Mouse (Mus musculus): ENCODE results near the gene Rnf150. TPM values are rescaled to one million over a fixed set of nuclear protein-coding genes. Genes with fewer than 3 reads are reported as not detected.

Gene Rnf150
- polyA plus RNA-seq, 1 experiment from 2014 or later: 3.1 TPM

DNA sequence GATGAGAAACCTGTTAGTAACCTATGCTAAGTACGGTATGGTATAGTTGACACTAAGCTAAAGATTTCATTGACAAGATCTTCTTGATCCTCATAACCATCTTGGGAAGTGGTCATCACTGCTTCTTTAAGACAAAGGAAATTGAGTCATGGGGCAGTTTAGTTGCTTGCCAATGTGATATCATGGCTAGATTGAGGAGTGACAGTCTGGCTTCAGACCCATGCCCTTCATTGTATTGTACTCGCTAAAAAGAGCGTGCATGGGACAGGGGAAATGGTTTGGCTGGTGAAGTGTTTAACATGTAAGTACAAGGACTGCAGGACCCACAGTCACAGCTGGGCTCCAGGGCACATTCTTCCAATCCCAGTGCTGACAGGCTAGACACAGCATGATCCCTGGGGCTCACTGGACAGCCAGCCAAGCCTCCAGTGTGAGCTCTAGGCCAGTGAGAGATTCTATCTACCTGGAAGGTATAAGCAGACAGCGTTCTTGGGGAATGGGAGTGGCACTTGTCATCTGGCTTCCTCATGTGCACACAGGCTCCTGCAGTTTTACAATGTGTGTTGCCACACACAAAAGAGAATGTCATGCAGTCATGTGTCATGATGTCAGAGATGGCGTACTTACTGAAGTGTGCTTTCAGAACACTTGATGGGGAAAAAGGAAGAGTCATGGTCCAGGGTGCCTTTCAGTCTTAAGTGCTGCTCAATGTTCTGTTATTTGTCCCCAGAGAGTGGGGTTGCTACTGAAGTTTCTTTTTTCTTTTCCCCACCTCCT lies 54.6 kb downstream of the Rnf150 start:
- 77% methylated on average over 5 of the region's 5 CpGs for whole genome bisulfite sequencing
- no peak for ATAC-seq (ENCODE audit: insufficient number of reproducible peaks, insufficient read depth, low FRiP score, low TSS enrichment)

DNA sequence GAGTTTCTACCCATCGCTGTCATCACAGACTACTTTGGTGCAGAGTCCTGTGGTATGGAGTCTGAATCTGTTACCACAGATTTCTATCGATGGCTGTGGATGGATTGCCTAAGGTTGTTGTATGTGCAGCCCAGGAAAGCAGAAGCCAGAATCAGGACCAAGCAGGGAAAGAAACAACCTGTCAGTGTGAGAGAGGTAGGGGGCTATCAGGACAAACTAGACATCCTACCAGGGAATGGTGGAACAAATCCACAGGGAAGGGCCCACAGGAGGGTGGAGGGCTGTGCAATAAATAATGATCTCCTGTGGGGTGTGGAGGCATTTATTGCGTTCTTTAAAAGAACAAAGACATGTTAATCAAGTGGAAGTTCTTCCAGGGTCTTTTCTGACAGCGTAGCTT lies 56.5 kb downstream of the Rnf150 start:
- H3K9ac ChIP-seq: no peak overlapping the region
- H3K4me3 ChIP-seq: no peak overlapping the region
- no peaks in the 10 kb centered on the region for H3K27me3 ChIP-seq
- no peak overlapping the region for H3K4me2 ChIP-seq (replicated peaks)
- WGBS: 76% methylated on average over 4 of the region's 4 CpGs
- H3K36me3 ChIP-seq: no peaks in the 10 kb centered on the region
- H3K4me1 ChIP-seq: no peaks in the 10 kb centered on the region
- H3K9me3 ChIP-seq: no peaks in the 10 kb centered on the region
- no peak for ATAC-seq (ENCODE audit: insufficient number of reproducible peaks, insufficient read depth, low FRiP score, low TSS enrichment)
- H3K27ac ChIP-seq: no peak overlapping the region

More for the DNA sequence above, 54.6 kb downstream of the Rnf150 start:
- Histone ChIP-seq H3K4me3 (no peak overlapping the region), H3K27ac (no peak overlapping the region), H3K27me3 (no peaks in the 10 kb centered on the region), H3K4me2 (replicated peaks) (no peak overlapping the region), H3K36me3 (no peaks in the 10 kb centered on the region), H3K4me1 (no peaks in the 10 kb centered on the region), H3K9ac (no peak overlapping the region), H3K9me3 (no peaks in the 10 kb centered on the region)

DNA sequence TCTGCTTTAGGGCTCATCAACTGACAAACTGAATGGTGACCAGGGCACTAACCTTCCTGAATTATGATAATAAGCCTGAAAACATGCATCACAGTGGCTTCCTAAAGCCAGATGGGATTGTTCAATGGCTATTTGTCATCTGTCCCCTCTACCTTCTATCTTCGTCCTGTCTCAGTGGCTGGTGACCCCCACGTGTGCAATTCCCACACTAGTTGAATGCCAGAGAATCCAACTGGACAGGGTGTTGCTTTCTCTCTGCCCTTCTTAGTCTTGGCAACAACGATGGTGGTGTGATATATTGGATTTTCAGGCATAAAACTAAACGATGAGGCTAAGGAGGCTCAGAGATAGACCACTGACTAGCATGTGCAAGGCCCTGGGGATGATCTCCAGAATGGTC lies 57.0 kb downstream of the Rnf150 start:
- Histone ChIP-seq H3K4me1 (no peaks in the 10 kb centered on the region), H3K9ac (no peak overlapping the region), H3K27ac (no peak overlapping the region), H3K4me3 (no peak overlapping the region), H3K9me3 (no peaks in the 10 kb centered on the region), H3K36me3 (no peaks in the 10 kb centered on the region), H3K4me2 (replicated peaks) (no peak overlapping the region), H3K27me3 (no peaks in the 10 kb centered on the region)
- ATAC-seq (ENCODE audit: insufficient number of reproducible peaks, insufficient read depth, low FRiP score, low TSS enrichment): no peak
- WGBS: 77% methylated on average over 4 of the region's 4 CpGs

DNA sequence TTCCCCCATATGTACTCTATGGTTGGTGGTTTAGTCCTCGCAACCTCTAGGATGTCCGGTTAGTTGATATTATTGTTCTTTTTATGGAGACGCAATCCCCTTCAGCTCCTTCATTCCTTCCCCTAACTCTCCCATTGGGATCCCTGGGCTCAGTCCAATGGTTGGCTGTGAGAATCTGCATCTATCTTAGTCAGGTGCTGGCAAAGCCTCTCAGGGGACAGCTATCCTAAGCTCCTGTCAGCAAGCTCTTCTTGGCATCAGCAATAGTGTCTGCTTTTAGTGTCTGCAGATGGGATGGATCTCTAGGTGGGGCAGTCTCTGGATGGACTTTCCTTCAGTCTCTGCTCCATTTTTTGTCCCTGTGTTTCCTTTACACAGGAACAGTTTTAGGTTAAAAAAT lies 62.1 kb downstream of the Rnf150 start:
- no peak overlapping the region for H3K9ac ChIP-seq
- H3K4me1 ChIP-seq: no peaks in the 10 kb centered on the region
- H3K27me3 ChIP-seq: no peaks in the 10 kb centered on the region
- no peaks in the 10 kb centered on the region for H3K36me3 ChIP-seq
- H3K4me2 ChIP-seq (replicated peaks): no peak overlapping the region
- H3K27ac ChIP-seq: no peak overlapping the region
- H3K9me3 ChIP-seq: no peaks in the 10 kb centered on the region
- no peak overlapping the region for H3K4me3 ChIP-seq
- no peak for ATAC-seq (ENCODE audit: insufficient number of reproducible peaks, insufficient read depth, low FRiP score, low TSS enrichment)
- 94% methylated on average over 3 of the region's 3 CpGs for WGBS

DNA sequence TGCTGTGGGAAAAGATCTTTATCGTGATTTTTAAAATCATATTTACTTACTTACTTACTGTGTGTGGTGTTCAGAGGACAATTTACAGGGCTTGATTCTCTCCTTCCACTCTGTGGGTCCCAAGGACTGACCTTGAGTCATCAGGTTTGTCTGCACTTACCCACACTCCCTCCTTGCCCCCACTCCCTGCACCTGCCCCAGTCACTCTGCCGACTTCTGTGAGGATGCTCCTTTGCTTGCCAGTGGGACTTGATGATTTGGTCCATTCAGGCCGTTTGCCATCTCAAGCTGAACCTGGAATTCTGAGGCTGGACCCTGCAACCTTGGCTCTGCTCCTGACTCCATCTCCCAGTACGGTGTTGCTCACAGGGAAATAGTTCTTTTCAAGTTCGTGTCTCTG lies 63.4 kb downstream of the Rnf150 start:
- Histone ChIP-seq H3K4me1 (peaks cover 5% of the 10 kb centered on the region), H3K27me3 (no peaks in the 10 kb centered on the region), H3K9me3 (no peaks in the 10 kb centered on the region), H3K4me2 (replicated peaks) (no peak overlapping the region), H3K27ac (no peak overlapping the region), H3K9ac (no peak overlapping the region), H3K36me3 (no peaks in the 10 kb centered on the region), H3K4me3 (no peak overlapping the region)
- no peak for ATAC-seq (ENCODE audit: insufficient number of reproducible peaks, insufficient read depth, low FRiP score, low TSS enrichment)
- WGBS: 86% methylated on average over 5 of the region's 5 CpGs

DNA sequence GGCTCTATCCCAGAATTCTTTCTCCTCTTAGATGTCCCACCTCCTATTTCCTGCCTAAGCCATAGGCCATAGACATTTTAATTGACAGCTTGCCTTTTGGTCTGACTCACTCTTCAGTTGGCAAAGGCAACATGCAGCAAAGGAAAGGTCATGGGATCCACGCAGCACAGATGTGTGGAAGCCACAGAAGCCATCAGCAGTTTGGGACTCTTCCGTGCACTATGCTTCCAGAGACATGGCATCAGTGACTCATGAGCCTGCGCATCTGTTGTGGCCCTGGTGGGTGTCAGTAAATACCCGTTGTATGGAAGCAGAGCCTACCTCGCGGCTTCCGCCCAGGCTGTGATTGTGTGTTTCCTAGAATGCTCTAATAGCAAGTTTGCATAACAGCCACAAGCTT lies 68.4 kb downstream of the Rnf150 start:
- Histone ChIP-seq H3K4me2 (replicated peaks) (no peak overlapping the region), H3K36me3 (no peaks in the 10 kb centered on the region), H3K9ac (no peak overlapping the region), H3K27me3 (no peaks in the 10 kb centered on the region), H3K4me1 (peaks cover 15% of the 10 kb centered on the region), H3K4me3 (no peak overlapping the region), H3K9me3 (no peaks in the 10 kb centered on the region), H3K27ac (0 out of 2 replicates have a peak overlapping the region, but pooled peaks have one; percentile 17)
- WGBS: 64% methylated on average over 7 of the region's 7 CpGs
- no peak for ATAC-seq (ENCODE audit: insufficient number of reproducible peaks, insufficient read depth, low FRiP score, low TSS enrichment)

DNA sequence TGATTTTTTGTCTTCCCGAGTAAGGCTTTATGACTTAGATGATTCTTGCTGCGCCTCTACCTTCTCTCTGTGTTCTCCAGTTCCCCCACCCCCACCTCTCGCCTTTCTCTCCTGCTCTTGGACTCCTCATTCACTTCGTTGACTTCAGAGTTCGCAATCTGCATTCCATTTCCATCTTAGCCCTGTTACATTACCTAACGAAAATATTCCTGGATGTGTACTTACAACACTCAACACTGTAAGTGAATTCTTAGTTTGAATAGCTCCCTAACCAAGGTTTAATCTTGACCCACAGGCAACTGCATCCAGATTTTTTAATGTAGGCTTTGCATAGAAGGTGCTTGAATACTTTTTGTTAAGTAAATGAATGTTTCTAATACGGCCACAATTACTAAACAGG lies 73.0 kb downstream of the Rnf150 start:
- Histone ChIP-seq H3K9ac (no peak overlapping the region), H3K4me2 (replicated peaks) (no peak overlapping the region), H3K9me3 (no peaks in the 10 kb centered on the region), H3K4me1 (peaks cover 32% of the 10 kb centered on the region), H3K4me3 (no peak overlapping the region), H3K27ac (no peak overlapping the region), H3K27me3 (no peaks in the 10 kb centered on the region), H3K36me3 (no peaks in the 10 kb centered on the region)
- ATAC-seq (ENCODE audit: insufficient number of reproducible peaks, insufficient read depth, low FRiP score, low TSS enrichment): no peak
- 63% methylated on average over 7 of the region's 7 CpGs for WGBS

DNA sequence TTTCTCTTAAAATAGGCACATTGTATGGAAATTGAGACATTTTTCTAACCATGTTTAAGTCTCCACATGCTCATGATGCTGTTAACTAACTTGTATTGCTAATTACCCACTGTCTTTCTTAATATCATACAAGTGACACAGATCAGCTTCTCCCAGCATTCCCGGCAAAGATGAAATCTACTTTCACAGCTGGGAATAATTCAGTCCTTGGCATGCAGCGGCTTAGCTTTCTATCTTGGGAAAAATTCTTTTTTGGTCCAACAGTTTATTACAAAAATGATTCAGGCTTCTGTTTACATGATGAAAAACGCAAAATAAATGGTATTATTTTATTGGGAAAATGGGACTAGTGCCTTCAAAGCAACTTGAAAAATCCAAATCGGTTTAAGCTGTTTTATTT lies 73.7 kb downstream of the Rnf150 start:
- H3K4me2 ChIP-seq (replicated peaks): no peak overlapping the region
- no peaks in the 10 kb centered on the region for H3K36me3 ChIP-seq
- WGBS: 39% methylated on average over 4 of the region's 4 CpGs
- H3K4me1 ChIP-seq: peaks cover 26% of the 10 kb centered on the region
- no peaks in the 10 kb centered on the region for H3K27me3 ChIP-seq
- no peak overlapping the region for H3K4me3 ChIP-seq
- H3K9me3 ChIP-seq: no peaks in the 10 kb centered on the region
- no peak for ATAC-seq (ENCODE audit: insufficient number of reproducible peaks, insufficient read depth, low FRiP score, low TSS enrichment)
- no peak overlapping the region for H3K27ac ChIP-seq
- H3K9ac ChIP-seq: no peak overlapping the region

DNA sequence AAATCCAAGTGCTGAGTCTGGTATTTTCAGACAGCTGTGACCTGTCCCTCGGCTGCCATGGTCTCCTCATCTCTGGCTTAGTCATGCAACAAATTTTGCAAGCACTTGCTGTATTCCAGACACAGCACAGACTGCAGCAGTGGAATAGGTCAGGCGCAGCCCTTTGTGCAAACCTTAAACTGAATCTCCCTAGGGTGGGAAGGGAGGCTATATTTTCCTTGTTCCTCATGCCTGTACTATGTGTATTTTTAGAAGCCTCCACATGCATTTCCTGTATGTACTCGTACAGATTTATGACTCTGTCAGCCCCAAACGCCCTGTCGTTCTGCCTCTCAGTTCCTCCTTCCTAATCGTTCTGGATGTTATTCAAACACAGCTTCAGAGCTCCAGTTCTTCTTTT lies 76.8 kb downstream of the Rnf150 start:
- Histone ChIP-seq H3K9ac (no peak overlapping the region), H3K4me1 (peaks cover 38% of the 10 kb centered on the region), H3K36me3 (no peaks in the 10 kb centered on the region), H3K9me3 (no peaks in the 10 kb centered on the region), H3K27ac (no peak overlapping the region), H3K4me2 (replicated peaks) (no peak overlapping the region), H3K27me3 (no peaks in the 10 kb centered on the region), H3K4me3 (no peak overlapping the region)
- ATAC-seq (ENCODE audit: insufficient number of reproducible peaks, insufficient read depth, low FRiP score, low TSS enrichment): no peak
- 38% methylated on average over 6 of the region's 6 CpGs for WGBS

DNA sequence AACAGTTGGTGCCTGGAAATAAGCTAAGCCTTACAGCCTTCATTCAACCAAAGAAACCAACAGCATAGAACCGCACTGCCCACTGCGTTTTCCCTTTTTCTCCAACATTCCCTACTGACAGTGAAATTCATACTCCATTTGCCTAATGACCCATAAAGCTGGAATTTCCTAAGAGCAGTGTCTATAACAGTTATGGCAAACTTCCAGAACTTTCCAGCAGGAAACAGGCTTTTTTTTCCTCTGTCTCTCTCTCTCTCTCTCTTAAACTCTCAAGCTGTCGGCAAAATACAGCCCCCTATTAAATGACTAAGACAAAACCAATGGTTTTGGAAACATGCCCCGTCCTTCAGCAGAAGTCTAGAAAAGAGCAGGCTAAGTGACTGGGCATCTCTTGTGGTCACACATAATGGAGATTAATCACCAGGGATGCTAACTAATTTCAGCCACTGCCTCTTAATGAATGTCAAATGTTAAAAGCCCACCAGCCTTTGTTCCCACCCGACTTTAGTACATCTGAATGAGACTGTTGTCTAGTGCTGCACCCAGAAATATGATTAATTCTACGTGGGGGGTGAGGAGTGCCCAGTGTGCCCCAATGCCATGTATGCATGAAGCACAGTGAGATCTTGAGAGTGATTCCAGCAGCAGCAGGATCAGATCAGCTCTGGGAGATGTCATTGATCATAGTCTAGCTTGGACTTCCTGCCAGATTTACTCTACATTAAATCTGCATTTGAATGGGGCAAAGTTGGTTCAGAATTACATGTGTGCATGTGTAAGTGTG lies 80.3 kb downstream of the Rnf150 start:
- Histone ChIP-seq H3K9ac (no peak overlapping the region), H3K4me1 (peaks cover 53% of the 10 kb centered on the region), H3K9me3 (no peaks in the 10 kb centered on the region), H3K27ac (peak overlapping the region; percentile 57; the same call in 1 of the 2 replicates), H3K4me3 (no peak overlapping the region), H3K4me2 (replicated peaks) (no peak overlapping the region), H3K36me3 (no peaks in the 10 kb centered on the region), H3K27me3 (no peaks in the 10 kb centered on the region)
- WGBS: 37% methylated on average over 6 of the region's 6 CpGs
- ATAC-seq (ENCODE audit: insufficient number of reproducible peaks, insufficient read depth, low FRiP score, low TSS enrichment): no peak

DNA sequence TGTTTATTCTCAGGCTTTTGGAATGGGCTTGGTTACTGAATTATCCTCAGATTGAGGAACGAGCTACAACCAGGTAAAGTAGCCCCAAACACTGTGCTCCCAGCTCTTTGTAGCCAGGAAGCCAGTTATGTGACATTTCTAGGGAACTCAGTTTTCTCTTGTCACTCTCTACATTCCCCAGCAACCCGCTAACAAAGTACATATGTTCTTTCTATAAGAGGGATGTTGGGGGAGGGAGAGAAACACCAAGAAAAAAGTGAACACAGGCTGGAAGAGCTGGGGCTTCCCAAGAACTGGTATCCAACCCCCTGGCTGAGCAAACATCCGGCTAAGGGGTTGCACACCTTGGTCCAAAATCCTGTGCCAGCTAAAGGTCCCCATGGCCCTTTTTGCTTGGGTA lies 82.7 kb downstream of the Rnf150 start:
- H3K27ac ChIP-seq: 0 out of 2 replicates have a peak overlapping the region, but pooled peaks have one; percentile 9
- no peak overlapping the region for H3K9ac ChIP-seq
- WGBS: 41% methylated on average over 3 of the region's 3 CpGs
- H3K4me2 ChIP-seq (replicated peaks): 0 out of 2 replicates have a peak overlapping the region, but pooled peaks have one; percentile 6
- H3K27me3 ChIP-seq: no peaks in the 10 kb centered on the region
- no peaks in the 10 kb centered on the region for H3K36me3 ChIP-seq
- H3K9me3 ChIP-seq: no peaks in the 10 kb centered on the region
- no peak overlapping the region for H3K4me3 ChIP-seq
- H3K4me1 ChIP-seq: peaks cover 43% of the 10 kb centered on the region
- no peak for ATAC-seq (ENCODE audit: insufficient number of reproducible peaks, insufficient read depth, low FRiP score, low TSS enrichment)

DNA sequence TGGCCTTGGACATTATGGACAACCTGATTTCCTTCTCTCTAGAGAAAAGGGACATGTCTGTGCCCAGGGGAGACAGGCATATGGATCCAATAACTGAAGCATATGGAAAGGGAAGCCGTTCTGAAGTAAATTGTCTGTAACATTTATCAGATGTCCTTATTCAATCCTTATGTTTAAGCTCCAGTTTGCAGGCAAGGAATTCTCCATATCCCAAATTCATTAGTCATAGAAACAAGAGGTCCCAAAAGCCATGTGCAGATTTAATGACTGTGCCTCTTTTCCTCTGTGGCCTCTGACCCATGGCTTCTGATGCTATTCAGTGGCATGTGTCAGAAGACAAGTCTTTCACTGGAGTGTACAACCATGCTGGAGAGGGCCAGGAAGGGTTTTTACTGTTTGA lies 83.5 kb downstream of the Rnf150 start:
- Histone ChIP-seq H3K27ac (0 out of 2 replicates have a peak overlapping the region, but pooled peaks have one; percentile 9), H3K9ac (no peak overlapping the region), H3K27me3 (no peaks in the 10 kb centered on the region), H3K4me1 (peaks cover 41% of the 10 kb centered on the region), H3K4me2 (replicated peaks) (no peak overlapping the region), H3K9me3 (no peaks in the 10 kb centered on the region), H3K36me3 (no peaks in the 10 kb centered on the region), H3K4me3 (no peak overlapping the region)
- WGBS: 15% methylated on average over 1 of the region's 1 CpGs
- ATAC-seq (ENCODE audit: insufficient number of reproducible peaks, insufficient read depth, low FRiP score, low TSS enrichment): no peak
